Mouse (Mus musculus) T-helper 17 cell (primary cell): ENCODE measurements around the gene Olfr128.
"Not testable (repeated sequence)": the region's sequence is repeated elsewhere in the genome, so short reads cannot be mapped to it uniquely, and the experiment has no call there.

Experiments used
- in situ Hi-C, 2 experiments: fragments of 300-600 bp; cut with MboI, MseI; formaldehyde crosslinking; loops; 1 replicate in 1 of 2; 2 replicates in 1 of 2; pipeline ENCODE4 v1.15.1; 2025; ENCODE audit warnings: high pct_unique_total_duplicates in 2 of 2

The Olfr128 gene

DNA sequence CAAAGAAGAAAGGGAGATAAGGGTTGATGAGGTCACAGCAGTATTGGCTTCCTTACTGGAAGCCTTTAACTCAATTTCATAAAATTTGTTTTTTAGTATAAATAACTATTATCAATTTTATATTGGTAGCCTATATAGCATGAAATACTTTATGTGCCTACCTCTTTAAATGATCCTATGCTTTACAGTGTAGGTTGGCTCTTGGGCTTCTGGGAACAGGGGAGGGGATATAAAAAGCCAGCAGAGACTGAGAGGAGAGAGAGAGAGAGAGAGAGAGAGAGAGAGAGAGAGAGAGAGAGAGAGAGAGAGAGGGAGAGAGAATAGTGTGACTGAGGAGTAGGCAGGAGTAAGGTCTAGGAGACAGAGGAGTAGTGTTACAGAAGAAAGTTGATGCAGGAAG, at the start of gene Olfr128:
Olfr128 (plus strand) TSS at position 301 of the 400 bp plus-strand sequence.
- in situ Hi-C loops: no loop called here

DNA sequence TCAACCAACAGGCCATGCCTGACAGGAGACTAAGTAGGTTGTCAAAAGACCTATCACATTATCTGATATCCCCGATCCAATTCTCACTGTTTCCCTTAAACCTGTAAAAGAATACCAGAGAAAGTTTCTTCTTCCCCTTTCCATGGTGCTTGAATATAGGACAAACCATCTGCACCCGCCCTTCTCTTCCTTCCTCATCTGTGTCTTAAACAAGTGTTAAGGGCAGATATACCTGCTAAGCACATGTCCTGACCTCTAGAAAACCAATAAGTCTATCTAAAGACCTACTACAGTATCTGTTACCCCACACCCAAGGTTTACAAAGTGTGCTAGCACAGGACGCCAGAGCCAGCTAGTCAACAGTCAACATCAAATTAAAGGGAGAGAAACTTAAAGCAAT, 46.5 kb upstream of the Olfr128 start:
- in situ Hi-C loops: no loop called here

DNA sequence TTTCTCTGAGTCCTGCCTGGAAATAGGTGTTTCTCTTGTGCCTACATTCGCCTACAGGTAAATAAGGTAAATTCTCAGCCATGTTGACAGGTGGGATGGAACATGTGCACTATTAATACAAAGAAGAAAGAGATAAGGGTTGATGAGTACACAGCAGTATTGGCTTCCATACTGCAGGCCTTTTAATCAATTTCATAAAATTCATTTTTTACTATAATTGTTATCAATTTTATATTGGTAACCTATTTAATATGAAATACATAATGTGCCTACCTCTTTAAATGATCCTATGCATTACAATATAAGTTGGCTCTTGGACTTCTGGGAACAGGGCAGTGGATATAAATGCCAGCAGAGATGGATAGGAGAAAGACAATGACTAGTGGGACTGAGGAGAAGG, 20.2 kb upstream of the Olfr128 start, which contains the start of gene Olfr127:
Olfr127 (plus strand) TSS at position 301 of the 400 bp plus-strand sequence.
- in situ Hi-C loops: no loop called here

GRCm38 (mm10) chr17:37906821-37907220, 13.5 kb upstream of the Olfr128 start:
- in situ Hi-C loops: not testable (repeated sequence)

GRCm38 (mm10) chr17:37952979-37953378, 32.6 kb downstream of the Olfr128 start, which contains the start of gene Olfr761:
TSS of gene Olfr761 (minus strand) at chr17:37953079.
- in situ Hi-C loops: no loop called here

GRCm38 (mm10) chr17:37973591-37973990, 53.2 kb downstream of the Olfr128 start:
- in situ Hi-C loops: no loop called here
